16 mouse cellular contexts compared by ENCODE assay signal in genomic region chr4:149728810-149729209, GRCm38 (mm10). TPM values are rescaled to one million over a fixed set of nuclear protein-coding genes. Genes with fewer than 3 reads are reported as not detected.
A peak's percentile ranks its signal among the peaks of the same experiment; 100 is the strongest.
DNase-seq lines count a peak whose midpoint lies in the region; ATAC-seq and TF ChIP-seq lines count a peak whose summit lies in the region.
"Had no signal": no experiment of that assay in that cellular context is flagged by ENCODE, and none has a peak within 500 bp of the region (broad histone marks: within the 10 kb centered on the region; RNA-seq: fewer than 3 reads in every experiment).

No protein-coding gene starts in this region.

- H3K9ac ChIP-seq in lung, postnatal 0 days (replicated peaks; ENCODE audit: low read depth), result no peak overlapping the region
- H3K9ac ChIP-seq: liver, embryonic 13.5 days; neural tube, embryonic 13.5 days had no signal

- DNase-seq in CD4-positive, CD25-positive, alpha-beta regulatory T cell, adult 2 months (ENCODE audit: low read depth, low spot score), result peak; percentile 32
- DNase-seq in kidney, adult 2 months, result peak; percentile 62
- no peak for DNase-seq in kidney, postnatal 4 days
- peak; percentile 32 to 51 for DNase-seq in heart, postnatal 14 days
- peak; percentile 27 for DNase-seq in lung, postnatal 0 days (ENCODE audit: low spot score)
- DNase-seq in retina, embryonic 14.5 days (ENCODE audit: low spot score), result no peak
- DNase-seq in yolk sac, embryonic 10.5 days (ENCODE audit: low spot score), result no peak
- DNase-seq: adrenal gland, postnatal 14 days; gastrocnemius, postnatal 10 days; liver, embryonic 13.5 days; thymus, postnatal 4 days had no signal

- intact Hi-C loops in heart, postnatal 14 days (cut with DNase I), result no loop called here

- H3K4me2 ChIP-seq in lung, postnatal 0 days (replicated peaks; ENCODE audit: low read depth, low read length), result no peak overlapping the region
- H3K4me2 ChIP-seq: liver, embryonic 13.5 days; neural tube, embryonic 13.5 days had no signal

- no peak overlapping the region for H3K27ac ChIP-seq in kidney, adult 2 months (ENCODE audit: insufficient read depth, low read depth, low read length)
- H3K27ac ChIP-seq in lung, postnatal 0 days (ENCODE audit: low read length), result no peak overlapping the region
- H3K27ac ChIP-seq: liver, embryonic 13.5 days; neural tube, embryonic 13.5 days; stomach, postnatal 0 days had no signal

- TF ChIP-seq EP300 in lung, postnatal 0 days (IDR thresholded peaks at IDR 0.05), result no peak

- no peaks in the 10 kb centered on the region for H3K27me3 ChIP-seq in kidney, adult 2 months (replicated peaks; ENCODE audit: control insufficient read depth, insufficient read depth, low read length)
- H3K27me3 ChIP-seq in lung, postnatal 0 days (replicated peaks; ENCODE audit: insufficient read depth, low read length), result no peaks in the 10 kb centered on the region
- H3K27me3 ChIP-seq: liver, embryonic 13.5 days; neural tube, embryonic 13.5 days had no signal

- TF ChIP-seq POLR2A in kidney, adult 2 months (IDR thresholded peaks at IDR 0.05; ENCODE audit: low read depth, low read length), result no peak

- H3K4me1 ChIP-seq in kidney, adult 2 months (ENCODE audit: control insufficient read depth, insufficient read depth, low read length), result no peaks in the 10 kb centered on the region
- H3K4me1 ChIP-seq in lung, postnatal 0 days (ENCODE audit: insufficient read depth, low read depth, low read length), result no peaks in the 10 kb centered on the region

- TF ChIP-seq CTCF in kidney, adult 2 months (conservative IDR thresholded peaks at IDR 0.05; ENCODE audit: insufficient read depth, insufficient read length, low read depth, low read length), result no peak
- no peak for TF ChIP-seq CTCF in lung, postnatal 0 days (IDR thresholded peaks at IDR 0.05)

- H3K36me3 ChIP-seq in kidney, adult 2 months (ENCODE audit: control insufficient read depth, insufficient read depth, low read length), result no peaks in the 10 kb centered on the region
- no peaks in the 10 kb centered on the region for H3K36me3 ChIP-seq in lung, postnatal 0 days (ENCODE audit: insufficient read depth, low read length)

- WGBS in kidney, adult 2 months, result 65% methylated on average over 8 of the region's 8 CpGs
- WGBS in lung, postnatal 0 days, result 62% methylated on average over 8 of the region's 8 CpGs

- no peak for ATAC-seq in CD4-positive, CD25-positive, alpha-beta regulatory T cell, adult 4 months
- peak; percentile 33; the same call in 1 of the 2 replicates for ATAC-seq in lung, postnatal 0 days
- ATAC-seq: forebrain, embryonic 16.5 days; inflammation-experienced regulatory T-cells, adult 6 months had no signal

- no peaks in the 10 kb centered on the region for H3K9me3 ChIP-seq in lung, postnatal 0 days (ENCODE audit: low read length)
- H3K9me3 ChIP-seq: liver, embryonic 13.5 days; neural tube, embryonic 13.5 days had no signal

- H3K4me3 ChIP-seq in kidney, adult 2 months (ENCODE audit: insufficient read depth, low read depth, low read length), result peak overlapping the region; percentile 18; the same call in 1 of the 2 replicates
- no peak overlapping the region for H3K4me3 ChIP-seq in lung, postnatal 0 days (ENCODE audit: low read depth, low read length)
- H3K4me3 ChIP-seq: liver, embryonic 13.5 days; neural tube, embryonic 13.5 days had no signal

RNA-seq across cellular contexts. Expression of gene Tmem201, which starts 9.0 kb away (rescaled TPM):
- polyA plus RNA-seq in CD4-positive, CD25-positive, alpha-beta regulatory T cell, adult 4 months (2017; shearing (Covaris generic)), result 1 to 10 TPM; 4.6 to 7.8 TPM
- polyA plus RNA-seq in kidney, adult 2 months (2012; rRNA removed), result 34.2 and 37.5 TPM in 2 replicates
- total RNA-seq in heart, postnatal 14 days (2021), result 10 to 100 TPM; 82.7 to 83.9 TPM
- polyA plus RNA-seq in lung, postnatal 0 days (2015; fragmentation: Nextera tagmentation; extraction: Ambion mirVana), result 8.2 and 9.4 TPM in 2 replicates

RNA-seq across cellular contexts. Expression of gene Pik3cd, which starts 26.4 kb away (rescaled TPM):
- 100 to 1,000 TPM; 102 to 179 TPM for polyA plus RNA-seq in CD4-positive, CD25-positive, alpha-beta regulatory T cell, adult 4 months (2017; shearing (Covaris generic))
- 3.1 and 7.2 TPM in 2 replicates for polyA plus RNA-seq in kidney, adult 2 months (2012; rRNA removed)
- total RNA-seq in heart, postnatal 14 days (2021), result 1 to 10 TPM; 4.8 to 5.5 TPM
- 3.8 and 4.0 TPM in 2 replicates for polyA plus RNA-seq in lung, postnatal 0 days (2015; fragmentation: Nextera tagmentation; extraction: Ambion mirVana)

RNA-seq across cellular contexts. Expression of gene Slc25a33, which starts 45.3 kb away (rescaled TPM):
- 1 to 10 TPM; 4.6 to 5.7 TPM for polyA plus RNA-seq in CD4-positive, CD25-positive, alpha-beta regulatory T cell, adult 4 months (2017; shearing (Covaris generic))
- 16.8 and 18.3 TPM in 2 replicates for polyA plus RNA-seq in kidney, adult 2 months (2012; rRNA removed)
- total RNA-seq in heart, postnatal 14 days (2021), result 10 to 100 TPM; 16.2 to 24.2 TPM
- 7.4 and 8.6 TPM in 2 replicates for polyA plus RNA-seq in lung, postnatal 0 days (2015; fragmentation: Nextera tagmentation; extraction: Ambion mirVana)

Comparison
In these comparisons a context has a peak if more than half of its experiments do, and no peak if none do; other contexts are left out.
1. DNase-seq: peak in CD4-positive, CD25-positive, alpha-beta regulatory T cell, adult 2 months (single experiment), kidney, adult 2 months (single experiment), heart, postnatal 14 days (2 of 2) and lung, postnatal 0 days (single experiment); none in kidney, postnatal 4 days (0 of 2), retina, embryonic 14.5 days (single experiment) and yolk sac, embryonic 10.5 days (single experiment).
2. RNA of gene Pik3cd, which starts 26.4 kb away (polyA plus RNA-seq): 102 to 179 TPM in CD4-positive, CD25-positive, alpha-beta regulatory T cell, adult 4 months; 3.1 to 7.2 TPM in kidney, adult 2 months and 3.8 to 4.0 TPM in lung, postnatal 0 days; every median in the first group is over 10 times any median in the second.